Mouse (Mus musculus): Measurements from ENCODE around the gene Erich4.

The Erich4 gene

GRCm38 (mm10) chr7:25623857-25624370 lies 8.2 kb upstream of the Erich4 start:
- no peak for DNase-seq (ENCODE audit: low spot score in 2 of 2)

- DNase-seq (ENCODE audit: low spot score in 2 of 2) = no peak
Observed at GRCm38 (mm10) chr7:25620751-25621150, 5.1 kb upstream of the Erich4 start.

GRCm38 (mm10) chr7:25620101-25620500 lies 4.4 kb upstream of the Erich4 start:
- no peak for DNase-seq (ENCODE audit: low spot score in 2 of 2)

- no peak for DNase-seq (ENCODE audit: low spot score in 2 of 2)
Observed at GRCm38 (mm10) chr7:25619722-25619991, 4.0 kb upstream of the Erich4 start.

GRCm38 (mm10) chr7:25618865-25619721 lies 3.4 kb upstream of the Erich4 start, which contains the start of gene Dmac2:
Gene Dmac2, plus strand, starts transcription at chr7:25619414.
- peak; percentile 87 to 92 for DNase-seq (ENCODE audit: low spot score in 2 of 2)

GRCm38 (mm10) chr7:25617376-25618160 lies 1.9 kb upstream of the Erich4 start:
- no peak for DNase-seq (ENCODE audit: low spot score in 2 of 2)

- DNase-seq (ENCODE audit: low spot score in 2 of 2) = no peak
Observed at GRCm38 (mm10) chr7:25614831-25615705, 624 bp downstream of the Erich4 start.

GRCm38 (mm10) chr7:25614086-25614485 lies 1.6 kb downstream of the Erich4 start:
- no peak for DNase-seq (ENCODE audit: low spot score in 2 of 2)

- no peak for DNase-seq (ENCODE audit: low spot score in 2 of 2)
Observed at GRCm38 (mm10) chr7:25611501-25611900, 4.2 kb downstream of the Erich4 start.

GRCm38 (mm10) chr7:25610056-25610455 lies 5.6 kb downstream of the Erich4 start:
- DNase-seq (ENCODE audit: low spot score in 2 of 2) = no peak

- DNase-seq (ENCODE audit: low spot score in 2 of 2) = no peak
Observed at GRCm38 (mm10) chr7:25607196-25607595, 8.5 kb downstream of the Erich4 start.

GRCm38 (mm10) chr7:25606625-25607063 lies 9.0 kb downstream of the Erich4 start:
- DNase-seq (ENCODE audit: low spot score in 2 of 2) = no peak

GRCm38 (mm10) chr7:25601346-25601745 lies 14.3 kb downstream of the Erich4 start:
- no peak for DNase-seq (ENCODE audit: low spot score in 2 of 2)

- DNase-seq (ENCODE audit: low spot score in 2 of 2) = no peak
Observed at GRCm38 (mm10) chr7:25600666-25601065, 15.0 kb downstream of the Erich4 start.

GRCm38 (mm10) chr7:25599663-25600062 lies 16.0 kb downstream of the Erich4 start:
- peak; percentile 55 to 74 for DNase-seq (ENCODE audit: low spot score in 2 of 2)

GRCm38 (mm10) chr7:25593859-25594258 lies 21.8 kb downstream of the Erich4 start:
- DNase-seq (ENCODE audit: low spot score in 2 of 2) = no peak

- DNase-seq (ENCODE audit: low spot score in 2 of 2) = no peak
Observed at GRCm38 (mm10) chr7:25591226-25591625, 24.5 kb downstream of the Erich4 start.

- DNase-seq (ENCODE audit: low spot score in 2 of 2) = no peak
Observed at GRCm38 (mm10) chr7:25585351-25586204, 30.1 kb downstream of the Erich4 start.

GRCm38 (mm10) chr7:25584651-25585050 lies 31.0 kb downstream of the Erich4 start:
- DNase-seq (ENCODE audit: low spot score in 2 of 2) = no peak

GRCm38 (mm10) chr7:25582301-25582810 lies 33.3 kb downstream of the Erich4 start:
- DNase-seq (ENCODE audit: low spot score in 2 of 2) = no peak

GRCm38 (mm10) chr7:25579441-25579840 lies 36.3 kb downstream of the Erich4 start:
- DNase-seq (ENCODE audit: low spot score in 2 of 2) = no peak

Measured in natural killer cell, adult 2 months (primary cell).